Mouse (Mus musculus) layer of hippocampus, adult 18-20 months (tissue): ENCODE results near the gene Sp6. TPM values are rescaled to one million over a fixed set of nuclear protein-coding genes. Genes with fewer than 3 reads are reported as not detected.
A peak's percentile ranks its signal among the peaks of the same experiment; 100 is the strongest.

Experiments used
- DNase-seq, 2 experiments: peaks; one replicate each; pipeline ENCODE4 v3.0.0; 2022; ENCODE audit warnings: low spot score in 2 of 2
- microRNA-seq, 2 experiments: library from miRNA; unstranded; fragments of <30 nt; microRNA quantifications; one replicate each; pipeline ENCODE4 v1.2.0; 2021
- total RNA-seq, 2 experiments: library from RNA; stranded (reverse); gene quantifications; 2 replicates each; pipeline ENCODE4 v1.2.3; 2021

Sp6 gene
- total RNA-seq, 2 experiments from 2014 or later, result 0.79 to 1.1 TPM

DNA sequence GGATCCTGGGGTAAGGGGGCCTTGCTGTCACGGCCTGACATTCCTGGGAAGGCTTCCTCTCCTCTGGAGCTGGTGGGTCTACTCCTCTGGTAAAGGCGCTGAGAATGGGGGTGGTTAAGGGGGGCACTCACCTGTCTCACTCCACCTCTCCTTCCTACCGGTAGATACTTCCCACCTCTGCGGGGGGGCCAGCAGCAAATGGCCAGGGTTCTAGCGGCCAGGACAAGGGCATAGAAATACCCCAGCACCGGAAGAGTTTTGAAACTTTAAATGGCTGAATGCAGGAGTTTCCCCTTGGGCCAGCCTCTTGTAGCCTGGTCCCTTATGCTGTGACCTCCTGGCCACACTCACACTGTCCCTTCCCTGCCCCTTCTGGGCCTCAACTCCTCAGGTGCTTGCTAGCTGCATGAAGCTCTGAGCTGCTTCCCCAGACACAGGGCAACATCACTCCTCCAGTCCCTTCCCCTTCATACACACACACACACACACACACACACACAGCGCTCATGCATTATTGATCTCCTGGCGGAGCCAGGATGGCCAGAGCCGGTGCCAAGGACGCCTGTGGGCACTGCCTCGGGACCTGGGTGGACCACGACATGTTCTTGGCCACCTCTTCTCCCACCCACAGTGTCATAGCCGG is 37.9 kb downstream of the Sp6 start:
- no peak for DNase-seq

GRCm38 (mm10) chr11:97052219-97052646 is 39.0 kb downstream of the Sp6 start:
- no peak for DNase-seq

DNA sequence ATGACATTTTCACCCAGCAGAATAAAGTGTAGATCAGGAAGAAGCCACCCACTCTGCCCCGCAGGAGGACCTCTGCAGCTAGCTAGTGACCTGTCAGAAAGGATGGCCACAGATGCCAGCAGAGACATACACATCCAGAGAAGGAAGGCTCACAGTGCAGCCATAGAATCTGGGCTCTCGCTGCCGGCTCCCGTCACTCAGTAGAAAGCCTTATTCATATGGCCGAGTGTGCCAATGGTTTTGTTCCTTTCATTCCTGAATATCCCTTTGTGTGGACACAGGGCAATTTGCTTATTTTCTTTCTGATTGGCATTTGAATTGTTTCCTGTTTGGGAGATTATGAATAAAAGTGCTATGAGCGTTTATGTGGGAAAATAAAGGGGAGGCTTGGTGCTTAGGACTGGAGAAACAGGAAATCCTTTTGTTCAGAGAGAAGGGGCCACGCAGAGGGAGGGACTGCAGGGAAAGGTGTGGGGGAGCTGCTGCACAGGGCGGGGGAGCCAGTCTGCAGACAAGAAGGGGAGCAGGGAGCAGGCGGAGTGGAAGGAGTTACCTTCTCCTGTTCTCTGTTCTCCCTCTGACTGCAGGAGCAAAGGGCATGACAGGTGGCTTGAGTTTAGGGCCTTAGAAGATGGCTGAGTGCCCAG is 50.2 kb downstream of the Sp6 start:
- DNase-seq, result peak in 1 of 2 experiments; percentile 52

DNA sequence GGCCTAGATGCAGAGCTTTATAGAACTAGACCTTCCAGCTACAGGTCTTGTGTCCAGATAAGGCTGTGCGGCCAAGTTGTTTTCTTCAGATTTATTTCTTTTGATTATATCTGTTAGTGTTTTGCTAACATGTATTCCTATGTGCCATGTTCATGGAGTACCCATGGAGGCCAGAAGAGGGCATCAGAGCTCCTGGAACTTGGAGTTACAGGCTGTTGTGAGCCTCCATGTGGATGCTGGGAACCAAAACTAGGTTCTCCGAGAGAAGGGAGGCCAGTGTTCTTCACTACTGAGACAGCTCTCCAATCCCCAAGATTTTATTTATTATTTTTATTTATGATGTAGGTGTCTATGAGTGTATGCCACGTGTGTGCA is 50.7 kb downstream of the Sp6 start:
- no peak for DNase-seq

DNA sequence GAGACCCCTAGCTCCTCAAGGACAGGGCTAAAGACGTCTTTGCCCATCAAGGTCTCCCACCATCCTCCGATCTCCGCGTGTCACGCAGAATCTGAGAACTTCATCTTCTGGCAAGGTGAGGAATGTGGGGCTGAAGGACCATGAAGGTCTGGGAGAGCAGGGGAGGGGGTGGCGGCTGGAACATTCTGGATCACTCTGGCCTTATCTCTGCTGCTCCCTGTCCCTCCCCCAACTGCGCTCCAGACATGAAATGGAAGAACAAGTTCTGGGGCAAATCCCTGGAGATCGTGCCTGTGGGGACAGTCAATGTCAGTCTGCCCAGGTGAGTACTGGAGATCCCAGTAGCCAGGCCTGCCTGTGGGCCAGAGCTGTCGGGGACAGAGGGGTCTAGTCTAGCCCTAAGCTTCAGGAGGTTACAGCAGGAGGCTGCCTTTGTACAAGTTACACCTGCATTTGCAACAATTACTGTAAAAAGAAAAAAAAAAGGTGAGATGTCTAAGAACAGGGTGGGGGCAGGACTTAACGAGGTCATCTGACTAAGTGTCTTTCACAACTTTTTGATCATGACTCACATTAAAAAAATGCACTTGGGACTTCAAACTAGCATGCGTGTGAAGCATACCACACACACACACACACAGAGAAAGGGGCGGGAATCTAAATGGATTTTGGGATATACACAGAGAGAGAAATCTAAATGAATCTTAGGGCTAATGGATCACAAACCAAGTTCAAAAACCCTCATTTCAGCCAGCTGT is 52.5 kb downstream of the Sp6 start:
- no peak for DNase-seq

DNA sequence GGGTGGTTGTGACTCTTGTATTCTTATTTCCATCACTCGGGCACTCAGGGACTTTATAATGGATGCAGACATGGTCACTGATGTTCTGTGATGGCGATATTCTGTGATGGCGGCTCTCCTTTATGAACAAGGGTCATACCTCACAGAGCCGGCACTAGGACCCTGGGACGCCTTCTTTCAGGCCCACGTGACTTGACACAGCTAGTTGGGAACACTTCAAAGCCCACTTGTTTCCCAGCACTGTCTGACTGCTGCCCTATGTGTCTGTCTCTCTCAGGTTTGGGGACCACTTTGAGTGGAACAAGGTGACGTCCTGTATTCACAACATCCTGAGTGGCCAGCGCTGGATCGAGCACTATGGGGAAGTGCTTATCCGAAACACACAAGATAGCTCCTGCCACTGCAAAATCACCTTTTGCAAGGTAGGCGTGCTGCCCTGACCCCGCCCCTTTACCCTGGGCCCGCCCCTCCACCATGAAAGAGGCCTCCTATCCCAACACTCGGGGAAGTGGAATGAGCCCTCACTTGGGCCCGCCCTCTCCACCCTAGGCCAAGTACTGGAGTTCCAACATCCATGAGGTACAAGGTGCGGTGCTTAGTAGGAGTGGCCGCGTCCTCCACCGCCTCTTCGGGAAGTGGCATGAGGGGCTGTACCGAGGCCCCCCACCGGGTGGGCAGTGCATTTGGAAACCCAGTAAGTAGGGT is 53.6 kb downstream of the Sp6 start:
- DNase-seq, result no peak

GRCm38 (mm10) chr11:97069333-97069732 is 56.1 kb downstream of the Sp6 start:
- no peak for DNase-seq

GRCm38 (mm10) chr11:97069770-97070169 is 56.6 kb downstream of the Sp6 start:
- no peak for DNase-seq

DNA sequence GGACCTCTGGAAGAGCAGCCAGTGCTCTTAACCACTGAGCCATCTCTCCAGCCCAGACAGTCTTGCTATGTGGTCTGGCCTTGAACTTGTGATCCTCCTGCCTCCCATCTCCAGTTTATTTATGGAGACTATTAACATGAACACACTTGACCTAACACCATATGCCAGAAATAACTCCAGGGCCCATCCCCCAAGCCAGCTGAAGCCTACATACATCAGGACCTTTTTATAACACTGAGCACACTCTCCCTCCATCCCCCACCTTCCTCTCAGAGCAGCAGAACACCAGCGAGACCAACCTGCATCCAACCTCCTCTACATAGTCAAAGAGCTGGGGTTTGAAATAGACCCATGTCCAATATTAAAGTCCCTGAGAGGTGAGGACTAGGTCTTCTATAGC is 57.9 kb downstream of the Sp6 start:
- no peak for DNase-seq

DNA sequence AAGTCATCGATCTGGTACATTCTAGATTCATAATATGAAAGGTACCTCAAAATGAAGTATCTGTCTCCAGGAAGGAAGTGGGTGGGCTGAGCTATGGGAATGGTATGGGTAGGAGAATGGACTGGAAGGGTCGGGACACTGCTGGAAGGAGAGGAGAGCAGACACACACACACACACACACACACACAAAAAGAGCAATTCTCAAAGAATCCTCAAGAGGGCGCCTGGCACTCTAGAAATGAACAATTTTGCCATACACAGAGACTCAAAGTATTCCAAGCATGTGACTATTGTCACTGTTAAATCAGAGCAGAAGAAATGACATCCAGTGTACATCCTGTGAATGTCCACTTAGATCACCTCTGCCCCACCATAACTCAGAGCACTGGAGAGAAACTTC is 59.3 kb downstream of the Sp6 start:
- DNase-seq, result peak; percentile 40 to 82

- DNase-seq, result no peak
Measured at GRCm38 (mm10) chr11:97074235-97074634, 61.0 kb downstream of the Sp6 start.

Small RNA genes lying within 50 kb of the gene (microRNA-seq; reads per million reads assigned to microRNA genes)
- 0.39 to 1.2 reads per million in 2 experiments for gene Mir8103

Other genes starting within 250 kb of the Sp6 start
- gene Snx11, start 235.8 kb upstream of the Sp6 start, total RNA-seq, result 10 to 100 TPM; 50.1 to 52.1 TPM
- gene Cbx1, start 224.3 kb upstream of the Sp6 start, total RNA-seq, result 10 to 100 TPM; 48.5 to 48.9 TPM
- gene Nfe2l1, start 183.4 kb upstream of the Sp6 start, total RNA-seq, result 100 to 1,000 TPM; 241 to 242 TPM
- 1 to 10 TPM; 6.5 to 8.2 TPM for gene Copz2, start 163.5 kb upstream of the Sp6 start, total RNA-seq
- 10 to 100 TPM; 34.9 to 35.3 TPM for gene Cdk5rap3, start 96.9 kb upstream of the Sp6 start, total RNA-seq
- gene Prr15l, start 85.3 kb upstream of the Sp6 start, total RNA-seq, result not detected
- gene Pnpo, start 69.4 kb upstream of the Sp6 start, total RNA-seq, result 10 to 100 TPM; 34.2 to 35.0 TPM
- 10 to 100 TPM; 13.0 to 13.4 TPM for gene Sp2, start 30.4 kb upstream of the Sp6 start, total RNA-seq
- 1 to 10 TPM; 4.0 to 4.9 TPM for gene Scrn2, start 16.5 kb downstream of the Sp6 start, total RNA-seq
- under 1 TPM; 0.74 to 0.94 TPM for gene Lrrc46, start 28.0 kb downstream of the Sp6 start, total RNA-seq
- 10 to 100 TPM; 76.0 to 80.4 TPM for gene Mrpl10, start 28.2 kb downstream of the Sp6 start, total RNA-seq
- gene Osbpl7, start 37.2 kb downstream of the Sp6 start, total RNA-seq, result 10 to 100 TPM; 16.3 to 17.7 TPM
- under 1 TPM in 1 of 2 experiments, not detected in 1; 0.12 TPM for gene Tbx21, start 101.9 kb downstream of the Sp6 start, total RNA-seq
- 100 to 1,000 TPM in 1 of 2 experiments, 10 to 100 TPM in 1; 98.1 to 100 TPM for gene Tbkbp1, start 138.1 kb downstream of the Sp6 start, total RNA-seq
- 100 to 1,000 TPM; 125 to 130 TPM for gene Kpnb1, start 174.5 kb downstream of the Sp6 start, total RNA-seq